Mouse (Mus musculus): ENCODE data around the gene Dimt1. TPM values are rescaled to one million over a fixed set of nuclear protein-coding genes. Genes with fewer than 3 reads are reported as not detected.
A peak's percentile ranks its signal among the peaks of the same experiment; 100 is the strongest.
"Not testable (repeated sequence)": the region's sequence is repeated elsewhere in the genome, so short reads cannot be mapped to it uniquely, and the experiment has no call there.

Gene Dimt1
- total RNA-seq (2021): 10 to 100 TPM; 17.4 to 23.2 TPM
- long read RNA-seq, transcript Dimt1-201 (12 exons, 2,051 nt): major isoform, 12 of 32 reads
- long read RNA-seq, partial matches to known transcripts: 5 of 32 reads
- long read RNA-seq, other reads (novel, unspliced or antisense): 11 of 32 reads

GRCm38 (mm10) chr13:106946594-106947540, at the start of gene Dimt1:
Gene Dimt1 (plus strand): TSS chr13:106947127.
- DNase-seq (ENCODE audit: low spot score in 2 of 2): peak; percentile 91 to 94

GRCm38 (mm10) chr13:106904637-106905036, 42.3 kb upstream of the Dimt1 start:
- DNase-seq (ENCODE audit: low spot score in 2 of 2): no peak

GRCm38 (mm10) chr13:106905154-106905553, 41.8 kb upstream of the Dimt1 start:
- not testable (repeated sequence) for DNase-seq (ENCODE audit: low spot score in 2 of 2)

- no peak for DNase-seq (ENCODE audit: low spot score in 2 of 2)
Observed at GRCm38 (mm10) chr13:106907273-106907672, 39.7 kb upstream of the Dimt1 start.

GRCm38 (mm10) chr13:106910096-106910495, 36.8 kb upstream of the Dimt1 start:
- DNase-seq (ENCODE audit: low spot score in 2 of 2): no peak

- no peak for DNase-seq (ENCODE audit: low spot score in 2 of 2)
Observed at GRCm38 (mm10) chr13:106913125-106913736, 33.7 kb upstream of the Dimt1 start.

GRCm38 (mm10) chr13:106918322-106919050, 28.4 kb upstream of the Dimt1 start:
- DNase-seq (ENCODE audit: low spot score in 2 of 2): no peak

GRCm38 (mm10) chr13:106925921-106926320, 21.0 kb upstream of the Dimt1 start:
- DNase-seq (ENCODE audit: low spot score in 2 of 2): not testable (repeated sequence)

- DNase-seq (ENCODE audit: low spot score in 2 of 2): no peak
Observed at GRCm38 (mm10) chr13:106928296-106928695, 18.6 kb upstream of the Dimt1 start.

GRCm38 (mm10) chr13:106929201-106929600, 17.7 kb upstream of the Dimt1 start:
- DNase-seq (ENCODE audit: low spot score in 2 of 2): no peak

- DNase-seq (ENCODE audit: low spot score in 2 of 2): no peak
Observed at GRCm38 (mm10) chr13:106935871-106936255, 11.1 kb upstream of the Dimt1 start.

GRCm38 (mm10) chr13:106936256-106937137, 10.4 kb upstream of the Dimt1 start, which contains the start of gene Ipo11:
Gene Ipo11 (minus strand): TSS chr13:106936958.
- DNase-seq (ENCODE audit: low spot score in 2 of 2): peak; percentile 92

GRCm38 (mm10) chr13:106937138-106937472, 9.8 kb upstream of the Dimt1 start:
- no peak for DNase-seq (ENCODE audit: low spot score in 2 of 2)

GRCm38 (mm10) chr13:106941211-106941976, 5.5 kb upstream of the Dimt1 start:
- DNase-seq (ENCODE audit: low spot score in 2 of 2): no peak

GRCm38 (mm10) chr13:106942721-106943120, 4.2 kb upstream of the Dimt1 start:
- no peak for DNase-seq (ENCODE audit: low spot score in 2 of 2)

- DNase-seq (ENCODE audit: low spot score in 2 of 2): no peak
Observed at GRCm38 (mm10) chr13:106945518-106945917, 1.4 kb upstream of the Dimt1 start.

GRCm38 (mm10) chr13:106947583-106947982, 656 bp downstream of the Dimt1 start:
- DNase-seq (ENCODE audit: low spot score in 2 of 2): no peak

- no peak for DNase-seq (ENCODE audit: low spot score in 2 of 2)
Observed at GRCm38 (mm10) chr13:106954880-106955279, 8.0 kb downstream of the Dimt1 start.

- no peak for DNase-seq (ENCODE audit: low spot score in 2 of 2)
Observed at GRCm38 (mm10) chr13:106957554-106957953, 10.6 kb downstream of the Dimt1 start.

- no peak for DNase-seq (ENCODE audit: low spot score in 2 of 2)
Observed at GRCm38 (mm10) chr13:106958286-106958685, 11.4 kb downstream of the Dimt1 start.
